Mouse (Mus musculus): ENCODE measurements around the gene Stk11.
"Not testable (repeated sequence)": the region's sequence is repeated elsewhere in the genome, so short reads cannot be mapped to it uniquely, and the experiment has no call there.

The Stk11 gene

GRCm38 (mm10) chr10:80157141-80157929, 41.7 kb downstream of the Stk11 start:
- DNase-seq (ENCODE audit: low spot score), result no peak

GRCm38 (mm10) chr10:80158307-80158986, 42.8 kb downstream of the Stk11 start:
- no peak for DNase-seq (ENCODE audit: low spot score)

- DNase-seq (ENCODE audit: low spot score), result no peak
Observed at GRCm38 (mm10) chr10:80159021-80159560, 43.5 kb downstream of the Stk11 start.

- peak; percentile 98 for DNase-seq (ENCODE audit: low spot score)
Observed at GRCm38 (mm10) chr10:80159561-80160454, 44.2 kb downstream of the Stk11 start.

GRCm38 (mm10) chr10:80160455-80161371, 45.1 kb downstream of the Stk11 start:
- no peak for DNase-seq (ENCODE audit: low spot score)

- no peak for DNase-seq (ENCODE audit: low spot score)
Observed at GRCm38 (mm10) chr10:80161522-80162242, 46.1 kb downstream of the Stk11 start.

- DNase-seq (ENCODE audit: low spot score), result no peak
Observed at GRCm38 (mm10) chr10:80162243-80162608, 46.6 kb downstream of the Stk11 start.

- DNase-seq (ENCODE audit: low spot score), result no peak
Observed at GRCm38 (mm10) chr10:80162716-80163299, 47.2 kb downstream of the Stk11 start.

- DNase-seq (ENCODE audit: low spot score), result no peak
Observed at GRCm38 (mm10) chr10:80163721-80164120, 48.1 kb downstream of the Stk11 start.

GRCm38 (mm10) chr10:80164161-80164997, 48.8 kb downstream of the Stk11 start:
- no peak for DNase-seq (ENCODE audit: low spot score)

GRCm38 (mm10) chr10:80164998-80165344, 49.4 kb downstream of the Stk11 start:
- DNase-seq (ENCODE audit: low spot score), result peak; percentile 89

- DNase-seq (ENCODE audit: low spot score), result no peak
Observed at GRCm38 (mm10) chr10:80165392-80166128, 50.0 kb downstream of the Stk11 start, which contains the start of gene Cirbp. Gene Cirbp, plus strand, starts transcription at chr10:80165985.

- not testable (repeated sequence) for DNase-seq (ENCODE audit: low spot score)
Observed at GRCm38 (mm10) chr10:80166136-80166535, 50.5 kb downstream of the Stk11 start.

- peak; percentile 98 for DNase-seq (ENCODE audit: low spot score)
Observed at GRCm38 (mm10) chr10:80167460-80168037, 51.9 kb downstream of the Stk11 start.

GRCm38 (mm10) chr10:80168038-80168661, 52.5 kb downstream of the Stk11 start:
- DNase-seq (ENCODE audit: low spot score), result peak; percentile 92

GRCm38 (mm10) chr10:80169070-80169469, 53.5 kb downstream of the Stk11 start:
- DNase-seq (ENCODE audit: low spot score), result no peak

GRCm38 (mm10) chr10:80169651-80170050, 54.0 kb downstream of the Stk11 start:
- no peak for DNase-seq (ENCODE audit: low spot score)

- DNase-seq (ENCODE audit: low spot score), result no peak
Observed at GRCm38 (mm10) chr10:80170052-80170451, 54.4 kb downstream of the Stk11 start.
